8 mouse cellular contexts compared by ENCODE assay signal in genomic region chr5:105399631-105400423, GRCm38 (mm10). TPM values are rescaled to one million over a fixed set of nuclear protein-coding genes. Genes with fewer than 3 reads are reported as not detected.
DNase-seq lines count a peak whose midpoint lies in the region; ATAC-seq and TF ChIP-seq lines count a peak whose summit lies in the region.

No protein-coding gene starts in this region.

- intact Hi-C loops in heart, postnatal 36 days (cut with DNase I) = loop anchor here (10.0 kb wide), 1 partner anchor 285 kb away; no protein-coding TSS in a partner anchor

- H3K4me3 ChIP-seq in ES-E14 (ENCODE audit: insufficient read depth in 1 of 2, low read depth in 1 of 2, low read length in 2 of 2, poor library complexity in 1 of 2, severe bottlenecking in 1 of 2) = no peak overlapping the region
- peak overlapping the region; percentile 34 for H3K4me3 ChIP-seq in forebrain, embryonic 15.5 days
- no peak overlapping the region for H3K4me3 ChIP-seq in liver, embryonic 16.5 days (ENCODE audit: low read depth, low read length)
- H3K4me3 ChIP-seq in neural tube, embryonic 13.5 days = peak overlapping the region; percentile 32

- no peaks in the 10 kb centered on the region for H3K4me1 ChIP-seq in ES-E14 (ENCODE audit: control insufficient read depth in 2 of 2, insufficient read depth in 2 of 2, low read length in 2 of 2, poor library complexity in 1 of 2)
- peaks cover 9% of the 10 kb centered on the region for H3K4me1 ChIP-seq in forebrain, embryonic 15.5 days
- H3K4me1 ChIP-seq in liver, embryonic 16.5 days (ENCODE audit: control insufficient read depth, low read depth, low read length) = no peaks in the 10 kb centered on the region
- peaks cover 22% of the 10 kb centered on the region for H3K4me1 ChIP-seq in neural tube, embryonic 13.5 days (replicated peaks)

- peak; percentile 65 for ATAC-seq in forebrain, embryonic 15.5 days (replicated peaks)
- no peak for ATAC-seq in liver, embryonic 16.5 days (ENCODE audit: low read depth)
- peak; percentile 32 for ATAC-seq in neural tube, embryonic 13.5 days (ENCODE audit: low read depth)

- peak; percentile 65 for DNase-seq in ES-E14 (ENCODE audit: low read depth, low spot score)
- peak; percentile 70 for DNase-seq in c-Kit-positive CD71-positive TER-119-positive erythroid progenitor cells, embryonic 14.5 days (ENCODE audit: low spot score)
- peak; percentile 72 to 78 for DNase-seq in heart, postnatal 36 days
- peak; percentile 37 for DNase-seq in large intestine, adult 2 months (ENCODE audit: low read depth, low spot score)
- DNase-seq in thymus, postnatal 14 days = peak; percentile 70

- H3K9me3 ChIP-seq in ES-E14 (ENCODE audit: control insufficient read depth, insufficient read depth, low read depth, low read length) = no peaks in the 10 kb centered on the region
- H3K9me3 ChIP-seq in forebrain, embryonic 15.5 days = no peaks in the 10 kb centered on the region
- no peaks in the 10 kb centered on the region for H3K9me3 ChIP-seq in liver, embryonic 16.5 days (replicated peaks; ENCODE audit: control insufficient read depth, low read length)
- no peaks in the 10 kb centered on the region for H3K9me3 ChIP-seq in neural tube, embryonic 13.5 days

- H3K4me2 ChIP-seq in forebrain, embryonic 15.5 days (replicated peaks) = peak overlapping the region; percentile 48
- peak overlapping the region; percentile 24; the same call in 1 of the 2 replicates for H3K4me2 ChIP-seq in liver, embryonic 16.5 days (ENCODE audit: low read depth, low read length)
- peak overlapping the region; percentile 62 for H3K4me2 ChIP-seq in neural tube, embryonic 13.5 days

- no peaks in the 10 kb centered on the region for H3K27me3 ChIP-seq in forebrain, embryonic 15.5 days
- no peaks in the 10 kb centered on the region for H3K27me3 ChIP-seq in liver, embryonic 16.5 days (ENCODE audit: control insufficient read depth, insufficient read depth, low read depth, low read length)
- H3K27me3 ChIP-seq in neural tube, embryonic 13.5 days = no peaks in the 10 kb centered on the region

- 13% methylated on average over 13 of the region's 13 CpGs for WGBS in forebrain, embryonic 15.5 days
- 27% methylated on average over 13 of the region's 13 CpGs for WGBS in large intestine, adult 2 months
- 30% methylated on average over 13 of the region's 13 CpGs for WGBS in liver, embryonic 16.5 days (ENCODE audit: insufficient replicate concordance)
- WGBS in neural tube, embryonic 13.5 days = 18% methylated on average over 13 of the region's 13 CpGs

- H3K27ac ChIP-seq in ES-E14 (ENCODE audit: insufficient read depth, low read depth, low read length, poor library complexity, severe bottlenecking) = no peak overlapping the region
- H3K27ac ChIP-seq in forebrain, embryonic 15.5 days (replicated peaks) = peak overlapping the region; percentile 73
- H3K27ac ChIP-seq in liver, embryonic 16.5 days (ENCODE audit: low read length) = no peak overlapping the region
- H3K27ac ChIP-seq in neural tube, embryonic 13.5 days (replicated peaks) = peak overlapping the region; percentile 71

- H3K9ac ChIP-seq in ES-E14 (ENCODE audit: insufficient read depth, low read depth, low read length, poor library complexity, severe bottlenecking) = no peak overlapping the region
- no peak overlapping the region for H3K9ac ChIP-seq in forebrain, embryonic 15.5 days (replicated peaks)
- H3K9ac ChIP-seq in liver, embryonic 16.5 days (ENCODE audit: low read depth, low read length) = no peak overlapping the region
- H3K9ac ChIP-seq in neural tube, embryonic 13.5 days = peak overlapping the region; percentile 57

- H3K36me3 ChIP-seq in ES-E14 (ENCODE audit: control insufficient read depth, insufficient read depth, low read length, poor library complexity, severe bottlenecking) = no peaks in the 10 kb centered on the region
- H3K36me3 ChIP-seq in forebrain, embryonic 15.5 days = no peaks in the 10 kb centered on the region
- H3K36me3 ChIP-seq in liver, embryonic 16.5 days (ENCODE audit: control insufficient read depth, insufficient read depth) = no peaks in the 10 kb centered on the region
- H3K36me3 ChIP-seq in neural tube, embryonic 13.5 days = no peaks in the 10 kb centered on the region

- in situ Hi-C loops in ES-E14 (cut with MboI; ENCODE audit: low sequenced_read_pairs in 2 of 2, unreplicated experiment in 2 of 2) = loop anchor here in 1 of 2 experiments (10.0 kb wide), 2 partner anchors 245 to 465 kb away; no protein-coding TSS in a partner anchor

TF ChIP-seq in ES-E14, 5 proteins besides CTCF, POLR2A, EP300 and RAD21:
- TF ChIP-seq MAFK (IDR thresholded peaks at IDR 0.05; ENCODE audit: insufficient read depth, low read depth, low read length) (no peak), ZC3H11A (IDR thresholded peaks at IDR 0.05; ENCODE audit: borderline replicate concordance, low read depth, low read length) (peak; percentile 79; the same call in 1 of the 2 replicates), HCFC1 (IDR thresholded peaks at IDR 0.05; ENCODE audit: borderline replicate concordance, insufficient read depth, low read length) (no peak), CHD2 (IDR thresholded peaks at IDR 0.05; ENCODE audit: low read depth, low read length) (no peak)

RNA-seq across cellular contexts. Expression of gene Lrrc8b, which starts 15.7 kb away (rescaled TPM):
- total RNA-seq in ES-E14 (2012; rRNA removed) = 3.4 and 4.1 TPM in 2 replicates
- 15.5 and 16.0 TPM in 2 replicates for polyA plus RNA-seq in forebrain, embryonic 15.5 days (2015; fragmentation: Nextera tagmentation; extraction: Ambion mirVana)
- total RNA-seq in heart, postnatal 36 days (2021) = 1 to 10 TPM; 4.4 to 5.1 TPM
- 8.0 and 21.2 TPM in 2 replicates for polyA plus RNA-seq in large intestine, adult 2 months (2012; rRNA removed)
- 1.8 TPM in 2 replicates for polyA plus RNA-seq in liver, embryonic 16.5 days (2015; fragmentation: Nextera tagmentation; extraction: Ambion mirVana)
- 13.3 and 13.5 TPM in 2 replicates for polyA plus RNA-seq in neural tube, embryonic 13.5 days (2015; fragmentation: Nextera tagmentation; extraction: Ambion mirVana)

Comparison
In these comparisons a context has a peak if more than half of its experiments do, and no peak if none do; other contexts are left out.
1. H3K27ac ChIP-seq: peak in forebrain, embryonic 15.5 days (single experiment) and neural tube, embryonic 13.5 days (single experiment); none in ES-E14 (single experiment) and liver, embryonic 16.5 days (single experiment).
2. H3K4me3 ChIP-seq: peak in forebrain, embryonic 15.5 days (single experiment) and neural tube, embryonic 13.5 days (single experiment); none in ES-E14 (0 of 2) and liver, embryonic 16.5 days (single experiment).
3. Peak in every context shown above with its lines, with median percentiles within 50 percentile points of each other: DNase-seq and H3K4me2 ChIP-seq.